Mouse (Mus musculus) erythroblast, embryonic 14.5 days (primary cell): ENCODE measurements around the gene Nfu1.

ENCODE experiments used
- GATA1 ChIP-seq: IDR thresholded peaks from 2 replicates; pipeline ENCODE4 v1.6.1; 2012; ENCODE audit warnings: low read length, inconsistent platforms, mixed read lengths
- TAL1 ChIP-seq: IDR thresholded peaks from 3 replicates; pipeline ENCODE4 v1.6.1; 2012; ENCODE audit warnings: low read length, inconsistent platforms, mixed read lengths

- TF ChIP-seq GATA1 (no peak), TAL1 (no peak)
These were observed 4.9 kb upstream of the Nfu1 start for GRCm38 (mm10) chr6:87004099-87004498.
